Mouse (Mus musculus) small intestine, adult 2 months (tissue): ENCODE results near the gene Mrps15.

Experiments used
- CTCF ChIP-seq: fragments of 200-500 bp; IDR thresholded peaks from 2 replicates; pipeline ENCODE4 v1.5.1; 2012; ENCODE audit warnings: low read depth, mild to moderate bottlenecking, control low read depth, inconsistent platforms, low read length, moderate library complexity, mixed read lengths; ENCODE audit not compliant: insufficient replicate concordance, insufficient read length; ENCODE audit errors: extremely low read depth
- POLR2A ChIP-seq: fragments of 200-500 bp; IDR thresholded peaks from 2 replicates; pipeline ENCODE4 v1.6.1; 2012; ENCODE audit warnings: low read depth, mild to moderate bottlenecking, control low read depth, inconsistent platforms, low read length, moderate library complexity

- no peak for TF ChIP-seq CTCF
- no peak for TF ChIP-seq POLR2A
Measured at GRCm38 (mm10) chr4:126058997-126059362, 12.3 kb downstream of the Mrps15 start.
